Mouse (Mus musculus): ENCODE measurements around the gene Strada. TPM values are rescaled to one million over a fixed set of nuclear protein-coding genes. Genes with fewer than 3 reads are reported as not detected.

Strada gene
- total RNA-seq, 1 experiment = 24.0 TPM

- peaks cover 3% of the 10 kb centered on the region; the same call in 1 of the 2 replicates for H3K36me3 ChIP-seq (ENCODE audit: control insufficient read depth, insufficient read depth, low read length, poor library complexity, severe bottlenecking)
- peaks cover 2% of the 10 kb centered on the region in 2 experiments; a peak in 1 of 4 replicates for H3K4me1 ChIP-seq (ENCODE audit: control insufficient read depth in 2 of 2, insufficient read depth in 2 of 2, low read length in 2 of 2, poor library complexity in 1 of 2)
- DNase-seq (ENCODE audit: low read depth, low spot score) = no peak
- no peak overlapping the region for H3K9ac ChIP-seq (ENCODE audit: insufficient read depth, low read depth, low read length, poor library complexity, severe bottlenecking)
- in situ Hi-C loops (cut with MboI; ENCODE audit: low sequenced_read_pairs in 2 of 2, unreplicated experiment in 2 of 2) = no loop called here
- no peak overlapping the region for H3K27ac ChIP-seq (ENCODE audit: insufficient read depth, low read depth, low read length, poor library complexity, severe bottlenecking)
- H3K4me3 ChIP-seq (ENCODE audit: insufficient read depth in 1 of 2, low read depth in 1 of 2, low read length in 2 of 2, poor library complexity in 1 of 2, severe bottlenecking in 1 of 2) = no peak overlapping the region
- H3K9me3 ChIP-seq (ENCODE audit: control insufficient read depth, insufficient read depth, low read depth, low read length) = no peaks in the 10 kb centered on the region
- TF ChIP-seq ZC3H11A (IDR thresholded peaks at IDR 0.05; ENCODE audit: borderline replicate concordance, low read depth, low read length) = no peak
Observed at GRCm38 (mm10) chr11:106195341-106195740, 6.6 kb downstream of the Strada start.

- DNase-seq (ENCODE audit: low read depth, low spot score) = no peak
- no peak for TF ChIP-seq CHD2 (IDR thresholded peaks at IDR 0.05; ENCODE audit: low read depth, low read length)
- no peak for TF ChIP-seq HCFC1 (IDR thresholded peaks at IDR 0.05; ENCODE audit: borderline replicate concordance, insufficient read depth, low read length)
- no peak for TF ChIP-seq ZC3H11A (IDR thresholded peaks at IDR 0.05; ENCODE audit: borderline replicate concordance, low read depth, low read length)
- TF ChIP-seq ZNF384 (IDR thresholded peaks at IDR 0.05; ENCODE audit: low read depth, low read length) = no peak
- no peak for TF ChIP-seq MAFK (IDR thresholded peaks at IDR 0.05; ENCODE audit: insufficient read depth, low read depth, low read length)
- H3K27ac ChIP-seq (ENCODE audit: insufficient read depth, low read depth, low read length, poor library complexity, severe bottlenecking) = no peak overlapping the region
- H3K9ac ChIP-seq (ENCODE audit: insufficient read depth, low read depth, low read length, poor library complexity, severe bottlenecking) = no peak overlapping the region
- in situ Hi-C loops (cut with MboI; ENCODE audit: low sequenced_read_pairs in 2 of 2, unreplicated experiment in 2 of 2) = no loop called here
- peaks cover 2% of the 10 kb centered on the region in 2 experiments; a peak in 1 of 4 replicates for H3K4me1 ChIP-seq (ENCODE audit: control insufficient read depth in 2 of 2, insufficient read depth in 2 of 2, low read length in 2 of 2, poor library complexity in 1 of 2)
- H3K36me3 ChIP-seq (ENCODE audit: control insufficient read depth, insufficient read depth, low read length, poor library complexity, severe bottlenecking) = peaks cover 3% of the 10 kb centered on the region; the same call in 1 of the 2 replicates
- H3K9me3 ChIP-seq (ENCODE audit: control insufficient read depth, insufficient read depth, low read depth, low read length) = no peaks in the 10 kb centered on the region
- H3K4me3 ChIP-seq (ENCODE audit: insufficient read depth in 1 of 2, low read depth in 1 of 2, low read length in 2 of 2, poor library complexity in 1 of 2, severe bottlenecking in 1 of 2) = no peak overlapping the region
Observed at GRCm38 (mm10) chr11:106194891-106195290, 7.1 kb downstream of the Strada start.

- H3K27ac ChIP-seq (ENCODE audit: insufficient read depth, low read depth, low read length, poor library complexity, severe bottlenecking) = peak overlapping the region; percentile 28; the same call in 1 of the 2 replicates
- TF ChIP-seq HCFC1 (IDR thresholded peaks at IDR 0.05; ENCODE audit: borderline replicate concordance, insufficient read depth, low read length) = no peak
- no peak for TF ChIP-seq ZC3H11A (IDR thresholded peaks at IDR 0.05; ENCODE audit: borderline replicate concordance, low read depth, low read length)
- no peak for TF ChIP-seq CHD2 (IDR thresholded peaks at IDR 0.05; ENCODE audit: low read depth, low read length)
- TF ChIP-seq MAFK (IDR thresholded peaks at IDR 0.05; ENCODE audit: insufficient read depth, low read depth, low read length) = no peak
- TF ChIP-seq ZNF384 (IDR thresholded peaks at IDR 0.05; ENCODE audit: low read depth, low read length) = no peak
- no peak for DNase-seq (ENCODE audit: low read depth, low spot score)
- peaks cover 2% of the 10 kb centered on the region in 2 experiments; a peak in 1 of 4 replicates for H3K4me1 ChIP-seq (ENCODE audit: control insufficient read depth in 2 of 2, insufficient read depth in 2 of 2, low read length in 2 of 2, poor library complexity in 1 of 2)
- H3K9me3 ChIP-seq (ENCODE audit: control insufficient read depth, insufficient read depth, low read depth, low read length) = no peaks in the 10 kb centered on the region
- peaks cover 3% of the 10 kb centered on the region; the same call in 1 of the 2 replicates for H3K36me3 ChIP-seq (ENCODE audit: control insufficient read depth, insufficient read depth, low read length, poor library complexity, severe bottlenecking)
- peak overlapping the region; percentile 77 for H3K9ac ChIP-seq (ENCODE audit: insufficient read depth, low read depth, low read length, poor library complexity, severe bottlenecking)
- in situ Hi-C loops (cut with MboI; ENCODE audit: low sequenced_read_pairs in 2 of 2, unreplicated experiment in 2 of 2) = no loop called here
- H3K4me3 ChIP-seq (ENCODE audit: insufficient read depth in 1 of 2, low read depth in 1 of 2, low read length in 2 of 2, poor library complexity in 1 of 2, severe bottlenecking in 1 of 2) = peak overlapping the region; percentile 71 to 80
Observed at GRCm38 (mm10) chr11:106194155-106194541, 7.8 kb downstream of the Strada start.

GRCm38 (mm10) chr11:106193371-106194154, 8.4 kb downstream of the Strada start:
- Histone ChIP-seq H3K36me3 (ENCODE audit: control insufficient read depth, insufficient read depth, low read length, poor library complexity, severe bottlenecking) (peaks cover 3% of the 10 kb centered on the region; the same call in 1 of the 2 replicates), H3K9me3 (ENCODE audit: control insufficient read depth, insufficient read depth, low read depth, low read length) (no peaks in the 10 kb centered on the region), H3K4me1 (ENCODE audit: control insufficient read depth in 2 of 2, insufficient read depth in 2 of 2, low read length in 2 of 2, poor library complexity in 1 of 2) (peaks cover 2% of the 10 kb centered on the region in 2 experiments; a peak in 1 of 4 replicates), H3K4me3 (ENCODE audit: insufficient read depth in 1 of 2, low read depth in 1 of 2, low read length in 2 of 2, poor library complexity in 1 of 2, severe bottlenecking in 1 of 2) (peak overlapping the region; percentile 76 to 80), H3K27ac (ENCODE audit: insufficient read depth, low read depth, low read length, poor library complexity, severe bottlenecking) (peak overlapping the region; percentile 28; the same call in 1 of the 2 replicates), H3K9ac (ENCODE audit: insufficient read depth, low read depth, low read length, poor library complexity, severe bottlenecking) (peak overlapping the region; percentile 83)
- TF ChIP-seq MAFK (IDR thresholded peaks at IDR 0.05; ENCODE audit: insufficient read depth, low read depth, low read length) (no peak), ZNF384 (IDR thresholded peaks at IDR 0.05; ENCODE audit: low read depth, low read length) (no peak), HCFC1 (IDR thresholded peaks at IDR 0.05; ENCODE audit: borderline replicate concordance, insufficient read depth, low read length) (no peak; the same call in 1 of the 2 replicates), ZC3H11A (IDR thresholded peaks at IDR 0.05; ENCODE audit: borderline replicate concordance, low read depth, low read length) (no peak), CHD2 (IDR thresholded peaks at IDR 0.05; ENCODE audit: low read depth, low read length) (no peak)
- DNase-seq (ENCODE audit: low read depth, low spot score) = peak; percentile 97
- in situ Hi-C loops (cut with MboI; ENCODE audit: low sequenced_read_pairs in 2 of 2, unreplicated experiment in 2 of 2) = no loop called here
